Mouse (Mus musculus) heart, embryonic 15.5 days (tissue): ENCODE measurements around the gene Vdac2. TPM values are rescaled to one million over a fixed set of nuclear protein-coding genes. Genes with fewer than 3 reads are reported as not detected.

Experiments
- ATAC-seq: fragments of 200-750 bp; cut with Nextera tagmentation; replicated peaks from 2 replicates; pipeline ENCODE4 v1.8.0; 2017; ENCODE audit warnings: low read depth, moderate TSS enrichment; ENCODE audit not compliant: insufficient number of reproducible peaks, insufficient read depth, low FRiP score
- H3K27ac ChIP-seq: fragments of 300-500 bp; sonication (generic); 2 replicates; pipeline ENCODE4 v1.5.1; 2015; ENCODE audit warnings: mild to moderate bottlenecking, inconsistent platforms
- H3K27me3 ChIP-seq: fragments of 300-500 bp; sonication (generic); 2 replicates; pipeline ENCODE4 v1.6.1; 2015; ENCODE audit warnings: inconsistent platforms
- H3K36me3 ChIP-seq: fragments of 300-500 bp; sonication (generic); 2 replicates; pipeline ENCODE4 v1.6.1; 2015; ENCODE audit warnings: mild to moderate bottlenecking, inconsistent platforms
- H3K4me1 ChIP-seq: fragments of 300-500 bp; sonication (generic); replicated peaks from 2 replicates; pipeline ENCODE4 v1.6.1; 2015; ENCODE audit warnings: inconsistent platforms
- H3K4me2 ChIP-seq: fragments of 300-500 bp; sonication (generic); 2 replicates; pipeline ENCODE4 v1.6.1; 2015; ENCODE audit warnings: inconsistent platforms, mild to moderate bottlenecking, moderate library complexity
- H3K4me3 ChIP-seq: fragments of 300-500 bp; sonication (generic); 2 replicates; pipeline ENCODE4 v1.5.1; 2015; ENCODE audit warnings: mild to moderate bottlenecking, inconsistent platforms
- H3K9ac ChIP-seq: fragments of 300-500 bp; sonication (generic); 2 replicates; pipeline ENCODE4 v1.6.1; 2015; ENCODE audit warnings: mild to moderate bottlenecking, inconsistent platforms
- H3K9me3 ChIP-seq: fragments of 300-500 bp; sonication (generic); replicated peaks from 2 replicates; pipeline ENCODE4 v1.6.1; 2016; ENCODE audit warnings: inconsistent platforms
- WGBS: fragments of 180-500 bp; shearing (Covaris S2); methylation state at CpG from one replicate; pipeline ENCODE4 v1.1.7; 2015; ENCODE audit warnings: mixed read lengths; 5-methylcytosine and 5-hydroxymethylcytosine counted together
- polyA plus RNA-seq: library from polyadenylated mRNA; unstranded; fragments of >200 nt; fragmentation: Nextera tagmentation; extraction: Ambion mirVana; gene quantifications from 2 replicates; pipeline ENCODE4 v1.2.1, GENCODE M21; 2015

Gene Vdac2
- polyA plus RNA-seq = 435 and 491 TPM in 2 replicates

DNA sequence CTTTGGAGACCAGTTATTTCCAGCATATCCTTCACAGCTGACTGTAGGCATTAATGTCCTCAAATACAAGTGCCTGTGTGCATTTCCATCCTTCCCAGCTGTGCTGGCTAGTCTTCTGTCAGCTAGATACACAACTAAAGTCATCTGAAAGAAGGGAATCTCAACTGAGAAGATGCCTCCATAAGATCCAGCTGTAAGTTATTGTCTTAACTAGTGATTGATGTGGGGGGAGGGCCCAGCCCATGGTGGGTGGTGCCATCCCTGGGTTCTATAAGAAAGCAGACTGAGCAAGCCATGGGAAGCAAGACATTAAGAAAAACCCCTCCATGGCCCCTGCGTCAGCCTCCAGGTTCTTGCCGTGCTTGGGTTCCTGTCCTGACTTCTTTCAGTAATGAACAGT is at the start of gene Vdac2:
Vdac2 (plus strand) TSS at position 301 of the 400 bp plus-strand sequence.
- Histone ChIP-seq H3K27me3 (no peaks in the 10 kb centered on the region), H3K9ac (no peak within 1 kb of the TSS), H3K36me3 (no peaks in the 10 kb centered on the region), H3K9me3 (no peaks in the 10 kb centered on the region), H3K4me3 (no peak within 1 kb of the TSS), H3K27ac (peak within 1 kb of the TSS; percentile 98), H3K4me2 (no peak within 1 kb of the TSS), H3K4me1 (peaks cover 63% of the 10 kb centered on the region)
- ATAC-seq = no peak
- WGBS = 84% methylated on average over 2 of the region's 2 CpGs

- Histone ChIP-seq H3K36me3 (peaks cover 35% of the 10 kb centered on the region), H3K4me2 (no peak overlapping the region), H3K9me3 (no peaks in the 10 kb centered on the region), H3K9ac (no peak overlapping the region), H3K27ac (no peak overlapping the region), H3K4me3 (no peak overlapping the region), H3K27me3 (no peaks in the 10 kb centered on the region), H3K4me1 (0 out of 2 replicates have a peak, but pooled peaks cover 6% of the 10 kb centered on the region)
- no peak for ATAC-seq
- 78% methylated on average over 4 of the region's 4 CpGs for WGBS
These were observed 48.8 kb upstream of the Vdac2 start for GRCm38 (mm10) chr14:21776201-21776600.

- Histone ChIP-seq H3K36me3 (peaks cover 22% of the 10 kb centered on the region), H3K27me3 (no peaks in the 10 kb centered on the region), H3K27ac (no peak overlapping the region), H3K9ac (no peak overlapping the region), H3K4me1 (no peaks in the 10 kb centered on the region), H3K4me2 (no peak overlapping the region), H3K9me3 (no peaks in the 10 kb centered on the region), H3K4me3 (no peak overlapping the region)
- 80% methylated on average over 4 of the region's 4 CpGs for WGBS
- no peak for ATAC-seq
These were observed 38.5 kb upstream of the Vdac2 start for GRCm38 (mm10) chr14:21786500-21786899.

DNA sequence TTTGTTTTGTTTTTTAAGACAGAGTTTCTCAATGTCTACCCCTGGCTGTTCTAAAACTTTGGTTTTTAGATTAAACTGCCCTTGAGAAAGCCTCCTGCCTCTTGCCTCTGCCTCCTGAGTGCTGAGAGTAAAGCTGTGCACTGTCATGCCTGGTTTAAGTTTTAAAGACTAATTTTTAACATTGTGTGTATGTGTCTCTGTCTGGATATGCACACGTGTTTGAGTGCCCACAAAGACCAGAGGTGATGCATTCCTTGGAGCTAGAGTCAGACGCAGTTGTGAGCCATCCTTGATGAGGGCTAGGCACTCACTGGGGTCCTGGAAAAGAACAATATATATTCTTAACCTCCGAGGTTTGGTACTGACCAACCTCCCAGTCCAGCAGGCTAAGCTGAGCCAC is 37.7 kb upstream of the Vdac2 start:
- Histone ChIP-seq H3K4me2 (no peak overlapping the region), H3K27ac (no peak overlapping the region), H3K27me3 (no peaks in the 10 kb centered on the region), H3K9me3 (no peaks in the 10 kb centered on the region), H3K4me1 (no peaks in the 10 kb centered on the region), H3K9ac (no peak overlapping the region), H3K36me3 (peaks cover 22% of the 10 kb centered on the region), H3K4me3 (no peak overlapping the region)
- 76% methylated on average over 3 of the region's 3 CpGs for WGBS
- ATAC-seq = no peak

- H3K27me3 ChIP-seq = no peaks in the 10 kb centered on the region
- no peak overlapping the region for H3K9ac ChIP-seq
- ATAC-seq = no peak
- H3K36me3 ChIP-seq = peaks cover 28% of the 10 kb centered on the region
- no peak overlapping the region for H3K4me2 ChIP-seq
- 97% methylated on average over 5 of the region's 5 CpGs for WGBS
- H3K9me3 ChIP-seq = no peaks in the 10 kb centered on the region
- no peak overlapping the region for H3K4me3 ChIP-seq
- no peak overlapping the region for H3K27ac ChIP-seq
- no peaks in the 10 kb centered on the region for H3K4me1 ChIP-seq
These were observed 36.9 kb upstream of the Vdac2 start for GRCm38 (mm10) chr14:21788121-21788520.

GRCm38 (mm10) chr14:21790585-21791251 is 34.3 kb upstream of the Vdac2 start:
- Histone ChIP-seq H3K4me2 (no peak overlapping the region), H3K4me1 (no peaks in the 10 kb centered on the region), H3K27me3 (no peaks in the 10 kb centered on the region), H3K36me3 (peaks cover 26% of the 10 kb centered on the region), H3K27ac (no peak overlapping the region), H3K9me3 (no peaks in the 10 kb centered on the region), H3K9ac (no peak overlapping the region), H3K4me3 (no peak overlapping the region)
- ATAC-seq = no peak
- 92% methylated on average over 9 of the region's 9 CpGs for WGBS

DNA sequence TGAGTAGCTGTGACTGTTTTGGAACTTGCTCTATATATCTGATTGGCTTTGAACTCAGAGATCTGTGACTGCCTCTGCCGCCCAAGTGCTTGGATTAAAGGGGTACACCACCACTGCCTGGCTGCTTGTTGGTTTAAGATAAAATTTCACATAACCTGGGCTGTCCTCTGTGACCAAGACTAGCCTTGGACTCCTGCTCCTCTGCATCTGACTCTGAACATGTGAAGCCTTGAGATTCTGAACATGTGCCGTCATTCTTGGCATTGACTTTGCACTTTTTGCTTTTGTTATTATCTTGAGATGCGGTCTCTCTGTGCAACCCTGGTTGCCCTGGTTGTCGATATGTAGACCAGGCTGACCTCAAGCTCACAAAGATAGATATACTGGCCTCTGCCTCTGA is 33.3 kb upstream of the Vdac2 start:
- Histone ChIP-seq H3K4me1 (no peaks in the 10 kb centered on the region), H3K27ac (no peak overlapping the region), H3K9ac (no peak overlapping the region), H3K27me3 (no peaks in the 10 kb centered on the region), H3K4me3 (no peak overlapping the region), H3K4me2 (no peak overlapping the region), H3K36me3 (peaks cover 26% of the 10 kb centered on the region), H3K9me3 (no peaks in the 10 kb centered on the region)
- no peak for ATAC-seq
- WGBS = 81% methylated on average over 4 of the region's 4 CpGs

- no peak for ATAC-seq
- no peaks in the 10 kb centered on the region for H3K4me1 ChIP-seq
- no peaks in the 10 kb centered on the region for H3K27me3 ChIP-seq
- 90% methylated on average over 6 of the region's 6 CpGs for WGBS
- no peak overlapping the region for H3K4me3 ChIP-seq
- H3K36me3 ChIP-seq = peaks cover 26% of the 10 kb centered on the region
- H3K4me2 ChIP-seq = no peak overlapping the region
- no peak overlapping the region for H3K27ac ChIP-seq
- H3K9ac ChIP-seq = no peak overlapping the region
- no peaks in the 10 kb centered on the region for H3K9me3 ChIP-seq
These were observed 32.8 kb upstream of the Vdac2 start for GRCm38 (mm10) chr14:21792250-21792649.

GRCm38 (mm10) chr14:21800641-21801040 is 24.4 kb upstream of the Vdac2 start:
- Histone ChIP-seq H3K9ac (no peak overlapping the region), H3K4me3 (no peak overlapping the region), H3K27ac (no peak overlapping the region), H3K36me3 (peaks cover under 1% of the 10 kb centered on the region; the same call in 1 of the 2 replicates), H3K4me1 (no peaks in the 10 kb centered on the region), H3K4me2 (no peak overlapping the region), H3K9me3 (no peaks in the 10 kb centered on the region), H3K27me3 (no peaks in the 10 kb centered on the region)
- no peak for ATAC-seq
- WGBS = 91% methylated on average over 4 of the region's 4 CpGs

DNA sequence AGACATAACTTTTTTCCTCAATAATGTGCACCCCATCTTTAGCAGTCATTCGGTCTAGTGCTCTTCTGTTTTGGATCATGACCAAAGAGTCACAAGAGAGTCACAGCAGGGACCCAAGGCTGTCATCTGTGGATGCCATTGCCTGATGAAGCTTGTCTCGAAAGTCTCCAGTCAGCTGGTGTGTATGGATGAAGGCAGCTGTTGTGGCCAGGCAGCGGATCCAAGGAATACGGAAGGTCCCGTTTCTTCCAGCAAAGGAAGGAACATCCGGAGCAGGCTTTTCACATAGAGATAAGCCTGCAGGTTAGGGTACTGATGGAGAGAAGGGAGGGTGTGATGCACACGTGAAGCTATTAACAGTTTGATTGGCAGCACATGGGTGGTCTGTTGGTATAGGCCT is 23.4 kb upstream of the Vdac2 start:
- WGBS = 68% methylated on average over 7 of the region's 7 CpGs

DNA sequence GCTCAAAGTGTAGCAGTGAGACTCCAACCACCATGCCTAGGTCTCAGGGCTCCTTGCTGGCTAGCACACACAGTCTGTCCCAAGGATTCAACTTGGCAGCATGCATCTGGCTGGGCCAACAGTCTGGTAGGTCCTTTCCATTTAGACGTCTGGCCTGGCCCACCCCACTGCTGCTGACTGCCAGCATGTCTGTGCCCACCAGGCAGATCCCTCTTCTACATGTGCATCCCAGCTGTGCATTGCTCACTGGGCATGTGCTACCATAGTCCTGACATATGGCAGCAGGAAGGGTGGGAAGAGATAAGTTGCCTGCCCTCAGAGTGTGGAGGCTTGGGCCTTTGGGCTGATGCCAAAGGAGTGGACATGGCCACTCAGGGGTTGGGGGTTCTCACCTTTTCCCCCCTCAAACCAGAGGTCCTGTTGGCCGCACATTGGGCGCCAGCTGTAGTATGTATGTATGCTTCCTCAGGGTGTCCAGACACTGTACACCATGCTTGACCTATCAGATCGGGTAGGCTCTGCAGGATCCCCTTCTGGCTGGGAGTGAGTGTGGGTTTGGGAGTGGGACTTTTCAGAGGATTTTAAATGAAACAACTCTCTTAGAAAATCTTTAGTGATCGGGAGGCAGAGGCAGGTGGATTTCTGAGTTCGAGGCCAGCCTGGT is 22.4 kb upstream of the Vdac2 start:
- Histone ChIP-seq H3K4me1 (0 out of 2 replicates have a peak, but pooled peaks cover 2% of the 10 kb centered on the region), H3K27me3 (no peaks in the 10 kb centered on the region), H3K4me3 (no peak overlapping the region), H3K9ac (no peak overlapping the region), H3K9me3 (no peaks in the 10 kb centered on the region), H3K36me3 (no peaks in the 10 kb centered on the region; the same call in 1 of the 2 replicates), H3K27ac (no peak overlapping the region), H3K4me2 (no peak overlapping the region)
- 93% methylated on average over 6 of the region's 6 CpGs for WGBS
- ATAC-seq = no peak

More for the DNA sequence above, 23.4 kb upstream of the Vdac2 start:
- 0 out of 2 replicates have a peak, but pooled peaks cover 2% of the 10 kb centered on the region for H3K4me1 ChIP-seq
- no peaks in the 10 kb centered on the region for H3K9me3 ChIP-seq
- H3K9ac ChIP-seq = no peak overlapping the region
- no peaks in the 10 kb centered on the region; the same call in 1 of the 2 replicates for H3K36me3 ChIP-seq
- H3K27me3 ChIP-seq = no peaks in the 10 kb centered on the region
- no peak for ATAC-seq
- no peak overlapping the region for H3K27ac ChIP-seq
- no peak overlapping the region for H3K4me3 ChIP-seq
- H3K4me2 ChIP-seq = no peak overlapping the region

GRCm38 (mm10) chr14:21806203-21806602 is 18.8 kb upstream of the Vdac2 start:
- H3K4me3 ChIP-seq = no peak overlapping the region
- no peak for ATAC-seq
- 0 out of 2 replicates have a peak, but pooled peaks cover 2% of the 10 kb centered on the region for H3K4me1 ChIP-seq
- no peaks in the 10 kb centered on the region for H3K27me3 ChIP-seq
- H3K36me3 ChIP-seq = no peaks in the 10 kb centered on the region
- no peak overlapping the region for H3K27ac ChIP-seq
- no peak overlapping the region for H3K4me2 ChIP-seq
- WGBS = 54% methylated on average over 2 of the region's 2 CpGs
- H3K9ac ChIP-seq = no peak overlapping the region
- no peaks in the 10 kb centered on the region for H3K9me3 ChIP-seq
